In the genomic region with DNA sequence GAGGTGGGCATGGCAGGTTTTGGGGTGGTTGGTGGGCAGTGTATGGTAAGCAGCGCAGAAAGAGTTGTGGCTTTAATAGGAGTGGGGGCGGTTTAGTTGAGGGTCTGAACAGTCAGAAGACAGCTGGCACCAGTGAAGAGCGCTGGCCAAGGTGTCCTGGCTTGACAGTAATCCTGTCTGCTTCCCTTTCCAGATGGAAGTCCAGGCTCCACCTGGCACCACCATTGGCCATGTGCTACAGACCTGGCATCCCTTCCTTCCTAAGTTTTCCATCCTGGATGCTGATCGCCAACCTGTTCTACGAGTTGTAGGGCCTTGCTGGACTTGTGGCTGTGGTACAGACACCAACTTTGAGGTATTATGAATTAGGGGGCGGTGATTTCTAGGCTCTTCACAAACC, we compare ENCODE assay signal across 9 mouse cellular contexts. TPM values are rescaled to one million over a fixed set of nuclear protein-coding genes. Genes with fewer than 3 reads are reported as not detected.
DNase-seq lines count a peak whose midpoint lies in the region; ATAC-seq and TF ChIP-seq lines count a peak whose summit lies in the region.
"Had no signal": no experiment of that assay in that cellular context is flagged by ENCODE, and none has a peak within 500 bp of the region (broad histone marks: within the 10 kb centered on the region; RNA-seq: fewer than 3 reads in every experiment).

No protein-coding gene starts in this region.

- no peak for ATAC-seq in heart, embryonic 11.5 days (replicated peaks; ENCODE audit: insufficient number of reproducible peaks, low FRiP score, low TSS enrichment)
- ATAC-seq in forebrain, postnatal 0 days, result no peak

- H3K4me1 ChIP-seq in heart, embryonic 11.5 days (ENCODE audit: control insufficient read depth, insufficient read depth, low read length), result peaks cover 15% of the 10 kb centered on the region
- H3K4me1 ChIP-seq in brown adipose tissue, adult 24 weeks (ENCODE audit: control insufficient read depth, insufficient read depth, insufficient read length, low read length), result peaks cover 11% of the 10 kb centered on the region
- H3K4me1 ChIP-seq in forebrain, postnatal 0 days (ENCODE audit: insufficient read depth), result peaks cover 11% of the 10 kb centered on the region
- peaks cover 44% of the 10 kb centered on the region for H3K4me1 ChIP-seq in midbrain, embryonic 10.5 days

- DNase-seq in heart, adult 11 months, result no peak
- DNase-seq in forebrain, postnatal 0 days, result no peak
- no peak for DNase-seq in midbrain, embryonic 10.5 days (ENCODE audit: low spot score)
- DNase-seq in layer of hippocampus, adult 2 months (ENCODE audit: low spot score in 2 of 2), result no peak
- DNase-seq in urinary bladder, postnatal 25 days (ENCODE audit: low spot score), result no peak
- DNase-seq in left cerebral cortex, postnatal 36 days (ENCODE audit: low spot score in 2 of 2), result no peak
- DNase-seq: adrenal gland, adult 8-10 months had no signal

- H3K27ac ChIP-seq in heart, embryonic 11.5 days (ENCODE audit: low read depth, low read length), result no peak overlapping the region
- H3K27ac ChIP-seq in brown adipose tissue, adult 24 weeks (replicated peaks; ENCODE audit: low read depth, low read length), result no peak overlapping the region
- H3K27ac ChIP-seq in forebrain, postnatal 0 days (ENCODE audit: low read depth, low read length), result no peak overlapping the region
- H3K27ac ChIP-seq in midbrain, embryonic 10.5 days (replicated peaks), result peak overlapping the region; percentile 98
- no peak overlapping the region for H3K27ac ChIP-seq in layer of hippocampus, adult 2 months

- TF ChIP-seq CTCF in forebrain, postnatal 0 days (IDR thresholded peaks at IDR 0.05; ENCODE audit: low read depth), result no peak
- TF ChIP-seq CTCF in layer of hippocampus, adult 2 months (conservative IDR thresholded peaks at IDR 0.05), result no peak

- no peaks in the 10 kb centered on the region for H3K9me3 ChIP-seq in heart, embryonic 11.5 days (replicated peaks; ENCODE audit: control insufficient read depth, low read length)
- H3K9me3 ChIP-seq in forebrain, postnatal 0 days (ENCODE audit: low read length), result no peaks in the 10 kb centered on the region
- H3K9me3 ChIP-seq in midbrain, embryonic 10.5 days (replicated peaks), result no peaks in the 10 kb centered on the region

- H3K4me3 ChIP-seq in heart, embryonic 11.5 days (ENCODE audit: low read depth, low read length), result 0 out of 2 replicates have a peak overlapping the region, but pooled peaks have one; percentile 74
- peak overlapping the region; percentile 90 for H3K4me3 ChIP-seq in brown adipose tissue, adult 24 weeks (ENCODE audit: insufficient read depth, low read depth, low read length)
- H3K4me3 ChIP-seq in forebrain, postnatal 0 days (ENCODE audit: low read depth, low read length), result 0 out of 2 replicates have a peak overlapping the region, but pooled peaks have one; percentile 74
- peak overlapping the region; percentile 79 for H3K4me3 ChIP-seq in midbrain, embryonic 10.5 days
- no peak overlapping the region for H3K4me3 ChIP-seq in layer of hippocampus, adult 2 months

- no peaks in the 10 kb centered on the region for H3K27me3 ChIP-seq in heart, embryonic 11.5 days (ENCODE audit: control insufficient read depth, insufficient read depth, low read length)
- H3K27me3 ChIP-seq in forebrain, postnatal 0 days (ENCODE audit: insufficient read depth, low read length), result no peaks in the 10 kb centered on the region
- no peaks in the 10 kb centered on the region for H3K27me3 ChIP-seq in midbrain, embryonic 10.5 days (ENCODE audit: low read depth, poor library complexity, severe bottlenecking)

- WGBS in heart, embryonic 11.5 days (ENCODE audit: insufficient replicate concordance), result 96% methylated on average over 6 of the region's 6 CpGs
- 96% methylated on average over 6 of the region's 6 CpGs for WGBS in forebrain, postnatal 0 days
- 92% methylated on average over 6 of the region's 6 CpGs for WGBS in midbrain, embryonic 10.5 days

- H3K9ac ChIP-seq in heart, embryonic 11.5 days (ENCODE audit: low read depth, low read length), result no peak overlapping the region
- H3K9ac ChIP-seq in forebrain, postnatal 0 days, result no peak overlapping the region

- intact Hi-C loops in left cerebral cortex, postnatal 36 days (cut with DNase I), result no loop called here

- peaks cover 13% of the 10 kb centered on the region; the same call in 1 of the 2 replicates for H3K36me3 ChIP-seq in heart, embryonic 11.5 days (ENCODE audit: control insufficient read depth, insufficient read depth, low read length)
- H3K36me3 ChIP-seq in forebrain, postnatal 0 days (ENCODE audit: insufficient read depth), result peaks cover 42% of the 10 kb centered on the region
- peaks cover 50% of the 10 kb centered on the region for H3K36me3 ChIP-seq in midbrain, embryonic 10.5 days

- H3K4me2 ChIP-seq in heart, embryonic 11.5 days, result peak overlapping the region; percentile 89
- peak overlapping the region; percentile 62 for H3K4me2 ChIP-seq in forebrain, postnatal 0 days (ENCODE audit: low read depth)

RNA-seq across cellular contexts. Expression of gene Plscr3, which starts 1.8 kb away (rescaled TPM):
- 65.9 and 75.2 TPM in 2 replicates for polyA plus RNA-seq in heart, embryonic 11.5 days (2014; fragmentation: Nextera tagmentation; extraction: Ambion mirVana)
- polyA plus RNA-seq in brown adipose tissue, adult 24 weeks (2012; ENCODE audit: insufficient read depth, insufficient read length, missing spikeins), result 18.7 TPM in 2 replicates
- total RNA-seq in forebrain, postnatal 0 days (2014; rRNA removed), result 26.6 and 30.6 TPM in 2 replicates
- 36.2 and 38.2 TPM in 2 replicates for polyA plus RNA-seq in forebrain, postnatal 0 days (2015; fragmentation: Nextera tagmentation; extraction: Ambion mirVana)
- 70.4 and 81.8 TPM in 2 replicates for polyA plus RNA-seq in midbrain, embryonic 10.5 days (2016; fragmentation: Nextera tagmentation; extraction: Ambion mirVana)
- total RNA-seq in layer of hippocampus, adult 2 months (2021), result 10 to 100 TPM; 17.1 to 19.8 TPM
- total RNA-seq in left cerebral cortex, postnatal 36 days (2021), result 10 to 100 TPM; 18.4 to 18.7 TPM

RNA-seq across cellular contexts. Expression of gene Tmem256, which starts 9.7 kb away (rescaled TPM):
- polyA plus RNA-seq in heart, embryonic 11.5 days (2014; fragmentation: Nextera tagmentation; extraction: Ambion mirVana), result 321 and 331 TPM in 2 replicates
- 206 and 248 TPM in 2 replicates for polyA plus RNA-seq in brown adipose tissue, adult 24 weeks (2012; ENCODE audit: insufficient read depth, insufficient read length, missing spikeins)
- total RNA-seq in forebrain, postnatal 0 days (2014; rRNA removed), result 117 and 189 TPM in 2 replicates
- 350 and 422 TPM in 2 replicates for polyA plus RNA-seq in forebrain, postnatal 0 days (2015; fragmentation: Nextera tagmentation; extraction: Ambion mirVana)
- polyA plus RNA-seq in midbrain, embryonic 10.5 days (2016; fragmentation: Nextera tagmentation; extraction: Ambion mirVana), result 345 and 346 TPM in 2 replicates
- 100 to 1,000 TPM; 113 to 114 TPM for total RNA-seq in layer of hippocampus, adult 2 months (2021)
- total RNA-seq in left cerebral cortex, postnatal 36 days (2021), result 100 to 1,000 TPM; 111 to 130 TPM

RNA-seq across cellular contexts. Expression of gene Nlgn2, which starts 10.4 kb away (rescaled TPM):
- polyA plus RNA-seq in heart, embryonic 11.5 days (2014; fragmentation: Nextera tagmentation; extraction: Ambion mirVana), result 3.1 and 3.3 TPM in 2 replicates
- 1.8 and 2.7 TPM in 2 replicates for polyA plus RNA-seq in brown adipose tissue, adult 24 weeks (2012; ENCODE audit: insufficient read depth, insufficient read length, missing spikeins)
- 82.2 and 104 TPM in 2 replicates for total RNA-seq in forebrain, postnatal 0 days (2014; rRNA removed)
- polyA plus RNA-seq in forebrain, postnatal 0 days (2015; fragmentation: Nextera tagmentation; extraction: Ambion mirVana), result 13.0 and 18.2 TPM in 2 replicates
- polyA plus RNA-seq in midbrain, embryonic 10.5 days (2016; fragmentation: Nextera tagmentation; extraction: Ambion mirVana), result 6.1 and 8.6 TPM in 2 replicates
- 100 to 1,000 TPM; 197 to 201 TPM for total RNA-seq in layer of hippocampus, adult 2 months (2021)
- 100 to 1,000 TPM; 239 to 241 TPM for total RNA-seq in left cerebral cortex, postnatal 36 days (2021)

RNA-seq across cellular contexts. Expression of gene Tnk1, which starts 10.5 kb away (rescaled TPM):
- polyA plus RNA-seq in heart, embryonic 11.5 days (2014; fragmentation: Nextera tagmentation; extraction: Ambion mirVana), result 0.23 and 0.39 TPM in 2 replicates
- not detected in 2 replicates for polyA plus RNA-seq in brown adipose tissue, adult 24 weeks (2012; ENCODE audit: insufficient read depth, insufficient read length, missing spikeins)
- not detected in 2 replicates for total RNA-seq in forebrain, postnatal 0 days (2014; rRNA removed)
- 0.10 and 0.23 TPM in 2 replicates for polyA plus RNA-seq in forebrain, postnatal 0 days (2015; fragmentation: Nextera tagmentation; extraction: Ambion mirVana)
- 0.41 and 0.44 TPM in 2 replicates for polyA plus RNA-seq in midbrain, embryonic 10.5 days (2016; fragmentation: Nextera tagmentation; extraction: Ambion mirVana)
- not detected for total RNA-seq in layer of hippocampus, adult 2 months (2021)
- not detected for total RNA-seq in left cerebral cortex, postnatal 36 days (2021)

RNA-seq across cellular contexts. Expression of gene Spem1, which starts 26.0 kb away (rescaled TPM):
- polyA plus RNA-seq in heart, embryonic 11.5 days (2014; fragmentation: Nextera tagmentation; extraction: Ambion mirVana), result not detected in 2 replicates
- polyA plus RNA-seq in brown adipose tissue, adult 24 weeks (2012; ENCODE audit: insufficient read depth, insufficient read length, missing spikeins), result not detected in 2 replicates
- 0.38 and 0.62 TPM in 2 replicates for total RNA-seq in forebrain, postnatal 0 days (2014; rRNA removed)
- polyA plus RNA-seq in forebrain, postnatal 0 days (2015; fragmentation: Nextera tagmentation; extraction: Ambion mirVana), result 0.23 and 0.50 TPM in 2 replicates
- polyA plus RNA-seq in midbrain, embryonic 10.5 days (2016; fragmentation: Nextera tagmentation; extraction: Ambion mirVana), result 0.12 and 0.19 TPM in 2 replicates
- under 1 TPM; 0.34 to 0.49 TPM for total RNA-seq in layer of hippocampus, adult 2 months (2021)
- total RNA-seq in left cerebral cortex, postnatal 36 days (2021), result under 1 TPM; 0.52 TPM
